Mouse (Mus musculus): ENCODE results near the gene Stat3. TPM values are rescaled to one million over a fixed set of nuclear protein-coding genes. Genes with fewer than 3 reads are reported as not detected.
A peak's percentile ranks its signal among the peaks of the same experiment; 100 is the strongest.

The Stat3 gene
- polyA plus RNA-seq (2016; fragmentation: Nextera tagmentation; extraction: Ambion mirVana): 22.5 and 22.8 TPM in 2 replicates

- DNase-seq (ENCODE audit: low spot score): peak; percentile 100
- Histone ChIP-seq H3K27me3 (replicated peaks; ENCODE audit: low read depth, poor library complexity, severe bottlenecking) (no peaks in the 10 kb centered on the region), H3K4me1 (peaks cover 33% of the 10 kb centered on the region), H3K9me3 (no peaks in the 10 kb centered on the region), H3K4me3 (peak within 1 kb of the TSS; percentile 88), H3K27ac (replicated peaks) (peak within 1 kb of the TSS; percentile 95), H3K36me3 (replicated peaks) (no peaks in the 10 kb centered on the region)
- 2% methylated on average over 29 of the region's 29 CpGs for WGBS
Measured at GRCm38 (mm10) chr11:100939512-100940151, at the start of gene Stat3. TSS of gene Stat3 (minus strand) at chr11:100939540.

- no peak overlapping the region for H3K27ac ChIP-seq (replicated peaks)
- 82% methylated on average over 3 of the region's 3 CpGs for WGBS
- H3K27me3 ChIP-seq (replicated peaks; ENCODE audit: low read depth, poor library complexity, severe bottlenecking): peaks cover 3% of the 10 kb centered on the region; the same call in 1 of the 2 replicates
- H3K36me3 ChIP-seq (replicated peaks): no peaks in the 10 kb centered on the region
- H3K4me3 ChIP-seq: no peak overlapping the region
- no peaks in the 10 kb centered on the region for H3K4me1 ChIP-seq
- DNase-seq (ENCODE audit: low spot score): no peak
- no peaks in the 10 kb centered on the region for H3K9me3 ChIP-seq
Measured at GRCm38 (mm10) chr11:100988674-100989073, 49.3 kb upstream of the Stat3 start.

GRCm38 (mm10) chr11:100985607-100986006 is 46.3 kb upstream of the Stat3 start:
- Histone ChIP-seq H3K27ac (replicated peaks) (no peak overlapping the region), H3K27me3 (replicated peaks; ENCODE audit: low read depth, poor library complexity, severe bottlenecking) (peaks cover 27% of the 10 kb centered on the region), H3K4me3 (no peak overlapping the region), H3K36me3 (replicated peaks) (no peaks in the 10 kb centered on the region), H3K9me3 (no peaks in the 10 kb centered on the region), H3K4me1 (0 out of 2 replicates have a peak, but pooled peaks cover 4% of the 10 kb centered on the region)
- WGBS: 57% methylated on average over 3 of the region's 3 CpGs
- DNase-seq (ENCODE audit: low spot score): no peak

GRCm38 (mm10) chr11:100983778-100984131 is 44.4 kb upstream of the Stat3 start:
- no peak for DNase-seq (ENCODE audit: low spot score)
- H3K36me3 ChIP-seq (replicated peaks): no peaks in the 10 kb centered on the region
- no peaks in the 10 kb centered on the region for H3K9me3 ChIP-seq
- H3K4me1 ChIP-seq: 0 out of 2 replicates have a peak, but pooled peaks cover 4% of the 10 kb centered on the region
- H3K27ac ChIP-seq (replicated peaks): no peak overlapping the region
- peaks cover 31% of the 10 kb centered on the region for H3K27me3 ChIP-seq (replicated peaks; ENCODE audit: low read depth, poor library complexity, severe bottlenecking)
- 82% methylated on average over 7 of the region's 7 CpGs for WGBS
- no peak overlapping the region for H3K4me3 ChIP-seq

- no peaks in the 10 kb centered on the region for H3K36me3 ChIP-seq (replicated peaks)
- peaks cover 31% of the 10 kb centered on the region for H3K27me3 ChIP-seq (replicated peaks; ENCODE audit: low read depth, poor library complexity, severe bottlenecking)
- H3K4me3 ChIP-seq: peak overlapping the region; percentile 52
- H3K9me3 ChIP-seq: no peaks in the 10 kb centered on the region
- 6% methylated on average over 20 of the region's 20 CpGs for WGBS
- H3K27ac ChIP-seq (replicated peaks): no peak overlapping the region
- DNase-seq (ENCODE audit: low spot score): peak; percentile 87
- H3K4me1 ChIP-seq: 0 out of 2 replicates have a peak, but pooled peaks cover 4% of the 10 kb centered on the region
Measured at GRCm38 (mm10) chr11:100983125-100983777, 43.9 kb upstream of the Stat3 start.

GRCm38 (mm10) chr11:100982087-100982486 is 42.7 kb upstream of the Stat3 start:
- Histone ChIP-seq H3K4me3 (no peak overlapping the region), H3K27ac (replicated peaks) (no peak overlapping the region), H3K4me1 (0 out of 2 replicates have a peak, but pooled peaks cover 4% of the 10 kb centered on the region), H3K27me3 (replicated peaks; ENCODE audit: low read depth, poor library complexity, severe bottlenecking) (peaks cover 31% of the 10 kb centered on the region), H3K9me3 (no peaks in the 10 kb centered on the region), H3K36me3 (replicated peaks) (no peaks in the 10 kb centered on the region)
- WGBS: 11% methylated on average over 8 of the region's 8 CpGs
- DNase-seq (ENCODE audit: low spot score): no peak

- 60% methylated on average over 3 of the region's 3 CpGs for WGBS
- Histone ChIP-seq H3K4me3 (no peak overlapping the region), H3K36me3 (replicated peaks) (no peaks in the 10 kb centered on the region), H3K27me3 (replicated peaks; ENCODE audit: low read depth, poor library complexity, severe bottlenecking) (peaks cover 31% of the 10 kb centered on the region), H3K4me1 (0 out of 2 replicates have a peak, but pooled peaks cover 4% of the 10 kb centered on the region), H3K9me3 (no peaks in the 10 kb centered on the region), H3K27ac (replicated peaks) (no peak overlapping the region)
- DNase-seq (ENCODE audit: low spot score): no peak
Measured at GRCm38 (mm10) chr11:100981236-100981635, 41.9 kb upstream of the Stat3 start.

GRCm38 (mm10) chr11:100980438-100980837 is 41.1 kb upstream of the Stat3 start:
- 80% methylated on average over 1 of the region's 1 CpGs for WGBS
- no peak overlapping the region for H3K27ac ChIP-seq (replicated peaks)
- H3K4me3 ChIP-seq: no peak overlapping the region
- peaks cover 33% of the 10 kb centered on the region for H3K27me3 ChIP-seq (replicated peaks; ENCODE audit: low read depth, poor library complexity, severe bottlenecking)
- no peaks in the 10 kb centered on the region for H3K9me3 ChIP-seq
- DNase-seq (ENCODE audit: low spot score): no peak
- H3K36me3 ChIP-seq (replicated peaks): no peaks in the 10 kb centered on the region
- H3K4me1 ChIP-seq: 0 out of 2 replicates have a peak, but pooled peaks cover 4% of the 10 kb centered on the region

GRCm38 (mm10) chr11:100979887-100980286 is 40.5 kb upstream of the Stat3 start:
- no peak for DNase-seq (ENCODE audit: low spot score)
- peaks cover 38% of the 10 kb centered on the region for H3K27me3 ChIP-seq (replicated peaks; ENCODE audit: low read depth, poor library complexity, severe bottlenecking)
- no peaks in the 10 kb centered on the region for H3K36me3 ChIP-seq (replicated peaks)
- 0 out of 2 replicates have a peak, but pooled peaks cover 4% of the 10 kb centered on the region for H3K4me1 ChIP-seq
- H3K27ac ChIP-seq (replicated peaks): no peak overlapping the region
- 74% methylated on average over 8 of the region's 8 CpGs for WGBS
- H3K4me3 ChIP-seq: no peak overlapping the region
- no peaks in the 10 kb centered on the region for H3K9me3 ChIP-seq

- 72% methylated on average over 7 of the region's 7 CpGs for WGBS
- Histone ChIP-seq H3K4me3 (no peak overlapping the region), H3K27ac (replicated peaks) (no peak overlapping the region), H3K9me3 (no peaks in the 10 kb centered on the region), H3K4me1 (peaks cover 5% of the 10 kb centered on the region), H3K27me3 (replicated peaks; ENCODE audit: low read depth, poor library complexity, severe bottlenecking) (peaks cover 54% of the 10 kb centered on the region), H3K36me3 (replicated peaks) (no peaks in the 10 kb centered on the region)
- DNase-seq (ENCODE audit: low spot score): no peak
Measured at GRCm38 (mm10) chr11:100975241-100975640, 35.9 kb upstream of the Stat3 start.

- H3K4me1 ChIP-seq: peaks cover 13% of the 10 kb centered on the region
- peaks cover 62% of the 10 kb centered on the region for H3K27me3 ChIP-seq (replicated peaks; ENCODE audit: low read depth, poor library complexity, severe bottlenecking)
- WGBS: 74% methylated on average over 14 of the region's 14 CpGs
Measured at GRCm38 (mm10) chr11:100974381-100974970, 35.1 kb upstream of the Stat3 start.

GRCm38 (mm10) chr11:100973245-100973644 is 33.9 kb upstream of the Stat3 start:
- H3K4me3 ChIP-seq: no peak overlapping the region
- H3K27ac ChIP-seq (replicated peaks): no peak overlapping the region
- H3K9me3 ChIP-seq: no peaks in the 10 kb centered on the region
- DNase-seq (ENCODE audit: low spot score): no peak
- H3K36me3 ChIP-seq (replicated peaks): no peaks in the 10 kb centered on the region
- peaks cover 19% of the 10 kb centered on the region for H3K4me1 ChIP-seq
- 90% methylated on average over 7 of the region's 7 CpGs for WGBS
- peaks cover 74% of the 10 kb centered on the region for H3K27me3 ChIP-seq (replicated peaks; ENCODE audit: low read depth, poor library complexity, severe bottlenecking)

More at GRCm38 (mm10) chr11:100974381-100974970, 35.1 kb upstream of the Stat3 start:
- Histone ChIP-seq H3K36me3 (replicated peaks) (no peaks in the 10 kb centered on the region), H3K9me3 (no peaks in the 10 kb centered on the region), H3K4me3 (no peak overlapping the region), H3K27ac (replicated peaks) (no peak overlapping the region)
- DNase-seq (ENCODE audit: low spot score): no peak

Data from embryonic facial prominence, embryonic 10.5 days (tissue).